Mouse (Mus musculus) cortical plate, adult 2 months (tissue): ENCODE data around the gene Colgalt1.
A peak's percentile ranks its signal among the peaks of the same experiment; 100 is the strongest.

Experiments used
- CTCF ChIP-seq: fragments of 200-500 bp; IDR thresholded peaks from 2 replicates; pipeline ENCODE4 v1.5.1; 2011; ENCODE audit warnings: mild to moderate bottlenecking, control low read depth, low read length; ENCODE audit not compliant: insufficient read depth; ENCODE audit errors: extremely low read depth
- POLR2A ChIP-seq: fragments of 200-500 bp; IDR thresholded peaks from 2 replicates; pipeline ENCODE4 v1.6.1; 2011; ENCODE audit warnings: mild to moderate bottlenecking, low read length, control low read depth; ENCODE audit not compliant: insufficient read depth; ENCODE audit errors: extremely low read depth

DNA sequence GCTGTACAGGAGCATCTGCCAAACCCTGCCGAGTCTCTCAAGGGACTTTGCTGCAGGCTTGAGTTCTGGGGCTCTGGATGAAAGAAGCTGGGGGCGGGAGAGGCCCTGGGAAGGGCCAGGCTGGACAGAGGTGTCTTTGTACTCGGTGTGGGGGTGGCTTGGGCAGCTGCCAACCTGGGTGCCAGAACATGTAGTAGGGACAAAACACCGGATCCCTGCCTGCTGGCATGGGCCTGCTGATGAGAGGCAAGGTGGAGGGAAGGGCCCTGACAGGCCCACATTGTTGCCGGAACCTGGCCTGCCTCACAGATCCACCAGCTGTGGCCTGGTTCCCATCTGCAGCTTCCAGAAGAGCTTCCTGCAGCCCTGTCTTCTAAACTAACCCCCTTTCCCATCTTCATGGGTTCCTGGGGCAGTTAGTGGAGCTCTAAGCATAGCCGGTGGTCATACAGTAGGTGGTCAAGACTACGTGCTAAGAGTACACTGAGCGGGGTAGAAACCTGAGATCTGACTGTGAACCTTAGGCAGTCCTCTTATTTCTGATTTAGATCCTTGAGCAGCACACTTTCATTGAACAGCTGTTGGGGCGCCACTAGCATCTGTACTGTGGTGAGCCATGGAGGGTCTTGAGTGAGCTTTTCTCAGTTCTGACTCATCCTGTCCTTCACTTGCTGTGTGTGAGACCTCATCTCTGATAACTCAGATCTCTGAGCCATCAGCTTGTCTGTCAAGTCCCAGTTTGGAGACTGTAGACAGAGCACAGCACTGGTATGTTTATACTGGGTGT is 37.8 kb upstream of the Colgalt1 start:
- TF ChIP-seq CTCF (no peak), POLR2A (0 out of 2 replicates have a peak, but pooled peaks have one; percentile 11)
